Mouse (Mus musculus) layer of hippocampus, postnatal 25 days (tissue): Measurements from ENCODE around the gene Nudt17. TPM values are rescaled to one million over a fixed set of nuclear protein-coding genes. Genes with fewer than 3 reads are reported as not detected.
"Not testable (repeated sequence)": the region's sequence is repeated elsewhere in the genome, so short reads cannot be mapped to it uniquely, and the experiment has no call there.

ENCODE experiments used
- DNase-seq, 2 experiments: peaks; one replicate each; pipeline ENCODE4 v3.0.0; 2022; ENCODE audit warnings: mixed read lengths in 2 of 2, low spot score in 1 of 2; ENCODE audit errors: extremely low spot score in 1 of 2
- total RNA-seq, 2 experiments: library from RNA; stranded (reverse); gene quantifications; 2 replicates each; pipeline ENCODE4 v1.2.3; 2021

The Nudt17 gene
- total RNA-seq, 2 experiments from 2014 or later: 13.2 to 16.7 TPM

GRCm38 (mm10) chr3:96706217-96706616 lies 2.1 kb downstream of the Nudt17 start:
- no peak for DNase-seq

- DNase-seq: no peak
These were observed 3.6 kb downstream of the Nudt17 start for GRCm38 (mm10) chr3:96704778-96705177.

- no peak for DNase-seq
These were observed 7.4 kb downstream of the Nudt17 start for GRCm38 (mm10) chr3:96701003-96701402.

DNA sequence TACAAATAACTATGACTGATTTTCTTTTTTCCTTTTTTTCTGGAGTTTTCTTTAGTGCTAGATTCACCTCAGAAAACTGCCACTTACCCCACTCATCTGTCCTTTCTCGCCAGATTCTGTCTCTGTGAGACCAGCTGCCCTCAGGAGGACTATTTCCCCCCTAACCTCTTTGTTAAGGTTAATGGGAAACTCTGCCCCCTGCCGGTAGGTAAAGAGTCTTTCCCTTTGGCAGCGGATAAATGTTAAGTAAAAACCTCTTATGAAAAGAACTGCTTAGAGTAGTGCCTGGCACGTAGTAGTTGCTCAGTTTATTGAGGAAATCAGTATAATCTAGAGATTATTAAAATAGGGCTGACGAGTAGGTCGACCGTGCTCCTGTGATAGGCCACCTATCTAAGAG lies 8.0 kb downstream of the Nudt17 start:
- DNase-seq: peak in 1 of 2 experiments; percentile 41

DNA sequence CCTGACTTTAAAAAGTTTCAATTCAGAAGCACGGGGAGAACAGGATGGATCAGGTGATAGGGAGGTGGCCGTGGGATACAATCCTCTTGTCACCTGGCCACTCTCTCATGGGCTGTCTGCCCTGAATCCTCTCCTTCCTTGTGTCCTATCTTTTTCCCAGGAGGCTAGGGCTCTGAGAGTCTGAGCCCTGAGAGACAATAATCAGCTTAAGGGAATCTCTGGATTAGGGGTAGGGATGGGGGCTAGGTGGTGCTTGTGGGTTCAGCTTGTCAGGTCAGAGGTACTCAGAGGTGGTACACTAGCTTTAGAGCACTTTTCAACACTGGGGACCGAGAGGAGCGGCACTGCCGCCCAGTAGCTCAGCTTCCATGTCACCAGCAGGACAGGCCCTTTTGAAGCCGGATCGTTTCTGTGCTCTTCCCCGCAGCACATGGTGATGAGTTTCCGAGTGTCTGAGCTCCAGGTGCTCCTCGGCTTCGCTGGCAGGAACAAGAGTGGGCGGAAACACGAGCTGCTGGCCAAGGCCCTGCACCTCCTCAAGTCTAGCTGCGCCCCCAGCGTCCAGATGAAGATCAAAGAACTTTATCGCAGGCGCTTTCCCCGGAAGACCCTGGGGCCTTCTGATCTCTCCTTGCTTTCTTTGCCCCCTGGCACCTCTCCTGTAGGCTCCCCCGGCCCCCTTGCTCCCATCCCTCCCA lies 9.2 kb downstream of the Nudt17 start:
- DNase-seq: no peak

GRCm38 (mm10) chr3:96696766-96697732 lies 11.3 kb downstream of the Nudt17 start:
- DNase-seq: peak; percentile 56 to 68

DNA sequence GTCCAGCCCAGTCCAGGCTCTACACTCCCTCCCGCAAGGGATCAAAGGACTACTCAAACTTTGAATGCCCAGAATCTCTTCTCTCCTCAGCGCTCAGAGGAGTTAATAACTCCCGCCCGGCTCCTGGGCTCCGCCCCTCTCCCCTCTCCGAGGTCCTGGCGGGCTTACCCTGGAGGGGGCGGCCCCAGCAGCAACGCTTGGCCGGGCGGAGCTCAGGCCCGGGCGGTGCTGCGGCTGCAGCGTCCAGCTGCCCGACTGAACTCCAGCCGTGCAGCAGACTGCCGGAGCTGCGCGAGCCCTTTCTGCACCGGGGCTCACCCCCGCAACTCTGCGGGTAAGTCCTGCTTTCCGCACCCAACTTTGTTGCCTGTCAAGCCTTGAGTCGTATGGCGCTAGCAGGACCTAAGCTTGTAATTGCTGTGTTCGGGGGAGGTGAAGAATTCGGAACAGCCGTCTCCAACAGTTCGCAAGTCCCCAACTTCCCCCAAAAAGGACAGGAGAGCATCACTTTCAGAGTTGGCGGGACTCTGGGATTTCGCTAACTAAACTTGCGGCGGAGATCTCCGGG lies 12.1 kb downstream of the Nudt17 start, which contains the start of gene Pias3:
Pias3 (plus strand) TSS at position 187 of the 568 bp plus-strand sequence.
- peak in 1 of 2 experiments; percentile 26 for DNase-seq

- DNase-seq: no peak
These were observed 14.8 kb downstream of the Nudt17 start for GRCm38 (mm10) chr3:96693579-96693978.

DNA sequence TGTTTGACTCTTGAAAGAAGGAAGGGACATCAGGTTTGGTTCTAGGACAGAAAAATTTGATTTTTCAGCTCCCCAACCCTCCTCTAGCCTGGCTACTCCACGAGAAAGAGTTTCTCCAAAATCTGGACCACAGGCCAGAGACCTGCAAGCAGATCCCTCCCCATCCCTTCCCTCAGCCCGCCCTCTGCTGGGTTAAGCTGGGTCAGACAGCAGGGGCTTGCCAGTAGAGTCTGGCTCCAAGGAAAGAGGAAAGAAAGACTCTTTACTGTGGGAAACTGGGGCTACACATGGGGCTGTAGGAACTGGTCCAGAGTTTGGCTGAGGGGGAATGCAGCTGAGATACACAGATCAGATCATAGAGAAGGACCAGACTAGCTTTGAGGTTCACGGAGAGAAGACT lies 15.9 kb downstream of the Nudt17 start:
- DNase-seq: no peak

GRCm38 (mm10) chr3:96690298-96690697 lies 18.1 kb downstream of the Nudt17 start:
- no peak for DNase-seq

- no peak for DNase-seq
These were observed 19.5 kb downstream of the Nudt17 start for GRCm38 (mm10) chr3:96688854-96689253.

DNA sequence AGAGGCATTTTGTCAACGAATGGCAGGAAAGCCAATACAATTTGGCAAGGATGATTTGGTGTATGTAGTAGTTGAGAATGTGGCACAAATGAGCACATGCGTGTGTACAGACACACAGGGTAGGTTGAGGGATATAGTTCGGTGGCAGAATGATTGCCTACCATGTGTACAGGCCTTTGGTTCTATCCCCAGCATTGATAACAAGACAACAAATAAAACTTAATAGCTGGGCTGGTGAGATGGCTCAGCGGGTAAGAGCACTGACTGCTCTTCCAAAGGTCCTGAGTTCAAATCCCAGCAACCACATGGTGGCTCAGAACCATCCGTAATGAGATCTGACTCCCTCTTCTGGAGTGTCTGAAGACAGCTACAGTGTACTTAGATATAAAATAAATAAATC lies 22.3 kb downstream of the Nudt17 start:
- not testable (repeated sequence) for DNase-seq

DNA sequence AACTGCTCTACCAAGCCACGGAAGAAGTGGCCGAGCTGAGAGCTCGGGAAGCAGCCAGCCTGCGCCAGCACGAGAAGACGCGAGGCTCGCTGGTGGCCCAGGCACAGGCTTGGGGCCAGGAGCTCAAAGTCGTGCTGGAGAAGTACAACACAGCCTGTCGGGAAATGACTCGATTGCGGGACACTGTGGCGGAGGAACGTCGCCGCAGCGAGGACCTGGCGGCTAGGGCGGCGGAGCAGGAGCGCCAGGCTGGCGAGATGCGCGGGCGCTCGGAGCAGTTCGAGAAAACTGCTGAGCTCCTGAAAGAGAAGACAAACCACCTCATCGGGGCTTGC lies 23.6 kb downstream of the Nudt17 start:
- DNase-seq: no peak

DNA sequence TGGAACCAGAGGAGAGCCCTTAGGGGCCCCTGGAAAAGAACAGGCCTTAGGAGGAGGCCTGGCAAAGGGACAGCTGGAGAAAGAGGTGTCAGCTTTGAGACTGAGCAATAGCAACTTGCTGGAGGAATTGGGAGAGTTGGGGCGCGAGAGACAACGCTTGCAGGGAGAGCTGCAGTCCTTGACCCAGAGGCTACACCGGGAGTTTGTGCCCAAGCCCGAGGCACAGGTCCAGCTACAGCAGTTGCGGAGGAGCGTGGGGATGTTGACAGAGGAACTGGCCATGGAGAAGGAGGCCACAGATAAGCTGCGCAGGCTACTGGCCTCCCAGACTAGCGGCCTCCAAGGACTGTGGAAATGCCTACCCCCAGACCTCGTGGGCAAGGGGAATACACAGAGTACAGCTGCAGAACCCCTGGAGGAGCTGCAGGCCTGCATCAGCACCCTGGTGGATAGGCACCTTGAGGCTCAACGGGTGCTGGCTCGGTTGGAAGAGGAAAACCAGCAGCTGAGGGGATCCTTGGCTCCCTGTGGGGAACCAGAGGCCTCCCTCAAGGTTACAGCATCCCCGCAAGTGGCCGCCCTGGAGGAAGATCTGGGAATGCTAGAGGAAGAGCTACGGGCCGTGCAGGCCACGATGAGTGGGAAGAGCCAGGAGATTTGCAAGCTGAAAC lies 24.1 kb downstream of the Nudt17 start:
- DNase-seq: no peak

- DNase-seq: no peak
These were observed 24.9 kb downstream of the Nudt17 start for GRCm38 (mm10) chr3:96683496-96683895.

DNA sequence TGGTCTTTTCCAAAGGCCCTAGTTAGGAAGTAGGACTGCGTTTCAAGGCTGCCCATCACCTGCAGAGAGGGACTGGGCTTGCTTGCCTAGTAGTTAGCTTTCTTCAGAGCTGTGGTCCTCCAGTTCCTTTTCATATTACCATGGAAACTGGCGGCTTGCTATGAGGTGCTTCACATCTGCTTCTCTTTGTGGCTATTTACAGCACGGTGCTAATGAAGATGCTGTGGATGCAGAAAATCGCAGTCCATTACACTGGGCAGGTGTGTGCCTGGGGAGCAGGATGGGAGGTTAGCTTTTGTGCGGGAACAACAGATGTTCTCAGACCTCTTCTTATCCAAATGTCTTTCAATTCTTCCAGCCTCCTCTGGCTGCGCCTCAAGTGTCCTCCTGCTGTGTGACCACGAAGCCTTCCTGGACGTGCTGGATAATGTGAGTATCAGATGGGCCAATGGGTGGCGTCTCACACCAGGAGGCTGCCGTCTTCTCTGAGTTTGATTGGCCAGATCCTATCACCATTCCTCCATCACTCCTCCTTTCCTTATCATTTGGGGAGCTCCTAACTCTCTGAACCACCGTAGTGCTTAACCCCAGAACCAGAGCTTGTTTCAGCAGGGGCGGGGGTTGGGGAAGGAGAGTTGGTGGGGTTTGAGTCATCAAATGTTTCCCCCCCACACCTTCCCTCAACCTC lies 27.9 kb downstream of the Nudt17 start:
- no peak for DNase-seq

DNA sequence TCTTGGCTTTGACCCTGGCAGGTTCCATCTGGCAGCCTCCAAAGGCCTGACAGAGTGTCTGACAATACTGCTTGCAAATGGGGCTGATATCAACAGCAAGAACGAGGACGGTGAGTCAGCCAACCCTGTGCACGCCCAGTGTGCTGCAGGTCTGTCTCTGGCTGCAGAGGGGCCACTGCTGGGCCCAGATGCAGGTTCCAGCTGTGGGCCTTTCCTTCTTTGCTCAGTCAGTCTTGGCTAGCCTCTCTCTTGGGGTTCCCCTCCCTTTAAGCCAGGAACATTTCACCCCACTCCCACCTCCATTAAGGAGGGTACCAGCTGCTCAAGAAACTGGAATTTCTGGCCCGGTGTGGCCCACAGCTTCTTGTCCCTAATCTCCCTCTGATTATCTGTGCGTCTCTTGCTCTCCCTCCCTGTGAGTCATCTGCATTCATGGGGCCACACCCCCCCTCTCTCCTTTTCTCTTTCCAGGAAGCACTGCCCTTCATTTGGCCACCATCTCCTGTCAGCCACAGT lies 29.1 kb downstream of the Nudt17 start:
- DNase-seq: no peak

- DNase-seq: no peak
These were observed 29.9 kb downstream of the Nudt17 start for GRCm38 (mm10) chr3:96678456-96678855.

DNA sequence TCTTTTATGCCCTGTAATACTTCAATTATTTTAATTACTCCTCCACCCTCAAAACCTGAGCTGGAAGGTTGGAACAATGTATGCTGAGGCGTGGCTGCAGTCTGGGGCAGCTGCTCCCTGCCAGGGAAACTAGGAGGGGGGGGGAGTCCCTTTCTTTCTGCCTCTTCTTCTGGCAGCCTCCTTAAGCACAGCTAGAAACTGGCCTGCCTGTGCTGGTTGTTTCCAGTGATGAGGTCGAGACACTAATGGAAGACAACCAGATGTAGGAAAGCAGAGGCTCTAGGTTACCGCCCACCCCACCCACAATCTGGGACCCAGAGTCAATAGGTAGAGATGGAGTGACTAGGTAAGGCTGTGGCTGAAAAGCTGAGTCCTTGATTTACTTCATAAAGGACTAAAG lies 32.7 kb downstream of the Nudt17 start:
- no peak for DNase-seq

GRCm38 (mm10) chr3:96675171-96675570 lies 33.2 kb downstream of the Nudt17 start:
- no peak for DNase-seq
